ENCODE assay signal across 18 mouse cellular contexts in genomic region chr11:42775074-42775676, GRCm38 (mm10).
A peak's percentile ranks its signal among the peaks of the same experiment; 100 is the strongest.
DNase-seq lines count a peak whose midpoint lies in the region; ATAC-seq lines count a peak whose summit lies in the region.
"Had no signal": no experiment of that assay in that cellular context is flagged by ENCODE, and none has a peak within 500 bp of the region (broad histone marks: within the 10 kb centered on the region; RNA-seq: fewer than 3 reads in every experiment).

No protein-coding gene starts in this region.

- H3K27me3 ChIP-seq in hindbrain, embryonic 16.5 days (replicated peaks; ENCODE audit: control insufficient read depth, insufficient read depth, low read length) = no peaks in the 10 kb centered on the region
- no peaks in the 10 kb centered on the region for H3K27me3 ChIP-seq in hindbrain, embryonic 13.5 days
- no peaks in the 10 kb centered on the region for H3K27me3 ChIP-seq in forebrain, embryonic 13.5 days
- H3K27me3 ChIP-seq: embryonic facial prominence, embryonic 15.5 days; heart, embryonic 12.5 days; liver, embryonic 15.5 days; neural tube, embryonic 13.5 days had no signal

- DNase-seq in brain, adult 2 months (ENCODE audit: low read depth, low spot score) = peak; percentile 63
- peak; percentile 20 to 71 for DNase-seq in left cerebral cortex, postnatal 25 days (ENCODE audit: low spot score in 2 of 2)
- no peak for DNase-seq in kidney, postnatal 4 days
- DNase-seq: adrenal gland, postnatal 25 days; cerebellum, adult 8-10 months; kidney, adult 2 months; thymus, adult 18-20 months had no signal

- no peak overlapping the region for H3K27ac ChIP-seq in hindbrain, embryonic 16.5 days (ENCODE audit: low read depth, low read length)
- H3K27ac ChIP-seq in hindbrain, embryonic 13.5 days = no peak overlapping the region
- no peak overlapping the region for H3K27ac ChIP-seq in forebrain, embryonic 13.5 days
- H3K27ac ChIP-seq: embryonic facial prominence, embryonic 15.5 days; liver, embryonic 15.5 days; neural tube, embryonic 13.5 days had no signal

- no peak overlapping the region for H3K4me2 ChIP-seq in hindbrain, embryonic 16.5 days (ENCODE audit: low read length)
- H3K4me2 ChIP-seq in hindbrain, embryonic 13.5 days = no peak overlapping the region
- H3K4me2 ChIP-seq in forebrain, embryonic 13.5 days = no peak overlapping the region
- H3K4me2 ChIP-seq: embryonic facial prominence, embryonic 15.5 days; heart, embryonic 12.5 days; liver, embryonic 15.5 days; neural tube, embryonic 13.5 days had no signal

- peak; percentile 73; the same call in 1 of the 2 replicates for ATAC-seq in hindbrain, embryonic 16.5 days
- no peak for ATAC-seq in hindbrain, embryonic 13.5 days (ENCODE audit: low FRiP score)
- ATAC-seq in forebrain, embryonic 13.5 days = peak; percentile 83
- ATAC-seq in granulocyte monocyte progenitor cell, adult 5-6 weeks (replicated peaks; ENCODE audit: poor library complexity, severe bottlenecking) = no peak
- ATAC-seq: activated CD4-positive, CD25-positive, alpha-beta regulatory T cell, adult 4 months; lung, postnatal 0 days; Patski had no signal

- no peaks in the 10 kb centered on the region for H3K4me1 ChIP-seq in hindbrain, embryonic 16.5 days (ENCODE audit: control insufficient read depth, insufficient read depth, low read depth, low read length)
- H3K4me1 ChIP-seq in hindbrain, embryonic 13.5 days (replicated peaks) = 0 out of 2 replicates have a peak, but pooled peaks cover 4% of the 10 kb centered on the region
- peaks cover 9% of the 10 kb centered on the region for H3K4me1 ChIP-seq in forebrain, embryonic 13.5 days
- H3K4me1 ChIP-seq: embryonic facial prominence, embryonic 15.5 days; heart, embryonic 12.5 days; liver, embryonic 15.5 days; neural tube, embryonic 13.5 days had no signal

- intact Hi-C loops in left cerebral cortex, postnatal 25 days (cut with DNase I) = no loop called here

- H3K4me3 ChIP-seq in hindbrain, embryonic 16.5 days (ENCODE audit: low read length) = no peak overlapping the region
- no peak overlapping the region for H3K4me3 ChIP-seq in hindbrain, embryonic 13.5 days
- H3K4me3 ChIP-seq in forebrain, embryonic 13.5 days = no peak overlapping the region
- H3K4me3 ChIP-seq: embryonic facial prominence, embryonic 15.5 days; heart, embryonic 12.5 days; liver, embryonic 15.5 days; neural tube, embryonic 13.5 days had no signal

- H3K9me3 ChIP-seq in hindbrain, embryonic 16.5 days (ENCODE audit: control insufficient read depth, low read length) = no peaks in the 10 kb centered on the region
- H3K9me3 ChIP-seq in hindbrain, embryonic 13.5 days = no peaks in the 10 kb centered on the region
- H3K9me3 ChIP-seq in forebrain, embryonic 13.5 days (replicated peaks) = no peaks in the 10 kb centered on the region
- H3K9me3 ChIP-seq: embryonic facial prominence, embryonic 15.5 days; heart, embryonic 12.5 days; liver, embryonic 15.5 days; neural tube, embryonic 13.5 days had no signal

- no peak overlapping the region for H3K9ac ChIP-seq in hindbrain, embryonic 16.5 days (ENCODE audit: low read depth, low read length)
- no peak overlapping the region for H3K9ac ChIP-seq in hindbrain, embryonic 13.5 days
- H3K9ac ChIP-seq in forebrain, embryonic 13.5 days = no peak overlapping the region
- H3K9ac ChIP-seq: embryonic facial prominence, embryonic 15.5 days; heart, embryonic 12.5 days; liver, embryonic 15.5 days; neural tube, embryonic 13.5 days had no signal

- no peaks in the 10 kb centered on the region for H3K36me3 ChIP-seq in hindbrain, embryonic 16.5 days (ENCODE audit: control insufficient read depth, insufficient read depth, low read length)
- H3K36me3 ChIP-seq in hindbrain, embryonic 13.5 days = no peaks in the 10 kb centered on the region
- no peaks in the 10 kb centered on the region for H3K36me3 ChIP-seq in forebrain, embryonic 13.5 days (ENCODE audit: poor library complexity, severe bottlenecking)
- H3K36me3 ChIP-seq: embryonic facial prominence, embryonic 15.5 days; heart, embryonic 12.5 days; liver, embryonic 15.5 days; neural tube, embryonic 13.5 days had no signal

- 52% methylated on average over 4 of the region's 4 CpGs for WGBS in hindbrain, embryonic 16.5 days
- WGBS in hindbrain, embryonic 13.5 days = 68% methylated on average over 4 of the region's 4 CpGs
- WGBS in forebrain, embryonic 13.5 days = 43% methylated on average over 4 of the region's 4 CpGs

Comparison
In these comparisons a context has a peak if more than half of its experiments do, and no peak if none do; other contexts are left out.
1. ATAC-seq: peak in hindbrain, embryonic 16.5 days (single experiment) and forebrain, embryonic 13.5 days (single experiment); none in hindbrain, embryonic 13.5 days (single experiment) and granulocyte monocyte progenitor cell, adult 5-6 weeks (single experiment).
2. DNase-seq: peak in brain, adult 2 months (single experiment) and left cerebral cortex, postnatal 25 days (2 of 2); none in kidney, postnatal 4 days (0 of 2).